Comparison of ENCODE assay signal across 19 mouse cellular contexts in genomic region chr15:81985267-81986161, GRCm38 (mm10). TPM values are rescaled to one million over a fixed set of nuclear protein-coding genes. Genes with fewer than 3 reads are reported as not detected.
A peak's percentile ranks its signal among the peaks of the same experiment; 100 is the strongest.
DNase-seq lines count a peak whose midpoint lies in the region; ATAC-seq and TF ChIP-seq lines count a peak whose summit lies in the region.
"Had no signal": no experiment of that assay in that cellular context is flagged by ENCODE, and none has a peak within 500 bp of the region (broad histone marks: within the 10 kb centered on the region; RNA-seq: fewer than 3 reads in every experiment).

No protein-coding gene starts in this region.

- H3K27me3 ChIP-seq in hindbrain, embryonic 10.5 days (ENCODE audit: insufficient read depth, poor library complexity, severe bottlenecking) = no peaks in the 10 kb centered on the region
- no peaks in the 10 kb centered on the region for H3K27me3 ChIP-seq in hindbrain, embryonic 12.5 days
- no peaks in the 10 kb centered on the region for H3K27me3 ChIP-seq in CH12.LX (replicated peaks)
- no peaks in the 10 kb centered on the region for H3K27me3 ChIP-seq in forebrain, embryonic 16.5 days (replicated peaks; ENCODE audit: control insufficient read depth, insufficient read depth, low read length)
- H3K27me3 ChIP-seq: limb, embryonic 15.5 days; neural tube, embryonic 15.5 days had no signal

- no peaks in the 10 kb centered on the region for H3K79me2 ChIP-seq in CH12.LX (replicated peaks; ENCODE audit: control insufficient read depth, extremely low read depth, insufficient read depth, poor library complexity, severe bottlenecking)

- 70% methylated on average over 2 of the region's 2 CpGs for WGBS in hindbrain, embryonic 10.5 days
- WGBS in hindbrain, embryonic 12.5 days = 53% methylated on average over 2 of the region's 2 CpGs
- whole genome bisulfite sequencing in forebrain, embryonic 16.5 days = 22% methylated on average over 2 of the region's 2 CpGs

- ATAC-seq in hindbrain, embryonic 12.5 days (ENCODE audit: low FRiP score) = no peak
- ATAC-seq in forebrain, embryonic 16.5 days = peak; percentile 18; the same call in 1 of the 2 replicates

- H3K9me3 ChIP-seq in hindbrain, embryonic 10.5 days = no peaks in the 10 kb centered on the region; the same call in 1 of the 2 replicates
- no peaks in the 10 kb centered on the region for H3K9me3 ChIP-seq in hindbrain, embryonic 12.5 days (replicated peaks)
- no peaks in the 10 kb centered on the region for H3K9me3 ChIP-seq in CH12.LX (replicated peaks; ENCODE audit: low read length)
- no peaks in the 10 kb centered on the region for H3K9me3 ChIP-seq in forebrain, embryonic 16.5 days (ENCODE audit: control insufficient read depth, low read length)
- H3K9me3 ChIP-seq: limb, embryonic 15.5 days; neural tube, embryonic 15.5 days had no signal

- no peak for TF ChIP-seq CTCF in CH12.LX (conservative IDR thresholded peaks at IDR 0.05 in 1 of 2, IDR thresholded peaks at IDR 0.05 in 1 of 2; ENCODE audit: low read depth in 2 of 2, low read length in 2 of 2)

- no peak for TF ChIP-seq RAD21 in CH12.LX (IDR thresholded peaks at IDR 0.05; ENCODE audit: low read depth, low read length)

- H3K9ac ChIP-seq in hindbrain, embryonic 12.5 days = no peak overlapping the region
- H3K9ac ChIP-seq in CH12.LX (ENCODE audit: insufficient read depth, low read depth) = no peak overlapping the region
- no peak overlapping the region for H3K9ac ChIP-seq in forebrain, embryonic 16.5 days (replicated peaks; ENCODE audit: low read depth, low read length)
- H3K9ac ChIP-seq: limb, embryonic 15.5 days; neural tube, embryonic 15.5 days had no signal

- H3K4me3 ChIP-seq in hindbrain, embryonic 10.5 days = no peak overlapping the region
- H3K4me3 ChIP-seq in hindbrain, embryonic 12.5 days = no peak overlapping the region
- no peak overlapping the region for H3K4me3 ChIP-seq in CH12.LX (replicated peaks in 1 of 3; ENCODE audit: low read depth in 2 of 3, low read length in 2 of 3, poor library complexity in 1 of 3)
- no peak overlapping the region for H3K4me3 ChIP-seq in forebrain, embryonic 16.5 days (replicated peaks; ENCODE audit: low read length)
- H3K4me3 ChIP-seq: limb, embryonic 15.5 days; neural tube, embryonic 15.5 days had no signal

- in situ Hi-C loops in CH12.LX (cut with MboI; ENCODE audit: low pct_ligation_motif_present, low pct_unique_long_range_greater_than_20kb, low sequenced_read_pairs) = no loop called here

- H3K36me3 ChIP-seq in hindbrain, embryonic 10.5 days = no peaks in the 10 kb centered on the region
- no peaks in the 10 kb centered on the region for H3K36me3 ChIP-seq in hindbrain, embryonic 12.5 days
- peaks cover 0 to under 1% of the 10 kb centered on the region in 2 experiments for H3K36me3 ChIP-seq in CH12.LX (replicated peaks in 1 of 2; ENCODE audit: control insufficient read depth in 1 of 2, insufficient read depth in 1 of 2, low read length in 1 of 2)
- H3K36me3 ChIP-seq in forebrain, embryonic 16.5 days (ENCODE audit: control insufficient read depth, insufficient read depth) = no peaks in the 10 kb centered on the region
- H3K36me3 ChIP-seq: limb, embryonic 15.5 days; neural tube, embryonic 15.5 days had no signal

- peak overlapping the region; percentile 64; the same call in 1 of the 2 replicates for H3K27ac ChIP-seq in hindbrain, embryonic 10.5 days
- no peak overlapping the region for H3K27ac ChIP-seq in hindbrain, embryonic 12.5 days
- H3K27ac ChIP-seq in CH12.LX (ENCODE audit: insufficient read depth, low read depth) = no peak overlapping the region
- H3K27ac ChIP-seq in forebrain, embryonic 16.5 days (ENCODE audit: low read length) = no peak overlapping the region; the same call in 1 of the 2 replicates
- H3K27ac ChIP-seq: limb, embryonic 15.5 days; neural tube, embryonic 15.5 days had no signal

- no peak overlapping the region for H3K4me2 ChIP-seq in hindbrain, embryonic 12.5 days (replicated peaks)
- no peak overlapping the region for H3K4me2 ChIP-seq in CH12.LX (ENCODE audit: insufficient read depth, low read depth, poor library complexity, severe bottlenecking)
- no peak overlapping the region for H3K4me2 ChIP-seq in forebrain, embryonic 16.5 days (ENCODE audit: low read length)
- H3K4me2 ChIP-seq: limb, embryonic 15.5 days; neural tube, embryonic 15.5 days had no signal

- no peak for TF ChIP-seq EP300 in CH12.LX (IDR thresholded peaks at IDR 0.05; ENCODE audit: low read length)

- no peak for TF ChIP-seq POLR2A in CH12.LX (IDR thresholded peaks at IDR 0.05; ENCODE audit: low read depth, low read length)

- dilution Hi-C loops in CH12.LX (cut with MboI; ENCODE audit: extremely low pct_ligation_motif_present, extremely low pct_unique_long_range_greater_than_20kb, low sequenced_read_pairs) = no loop called here

- peaks cover 18% of the 10 kb centered on the region for H3K4me1 ChIP-seq in hindbrain, embryonic 10.5 days (replicated peaks)
- H3K4me1 ChIP-seq in hindbrain, embryonic 12.5 days = peaks cover 5% of the 10 kb centered on the region; the same call in 1 of the 2 replicates
- peaks cover 0 to 15% of the 10 kb centered on the region in 2 experiments; a peak in 1 of 4 replicates for H3K4me1 ChIP-seq in CH12.LX (ENCODE audit: control insufficient read depth in 1 of 2, insufficient read depth in 2 of 2)
- peaks cover 6% of the 10 kb centered on the region; the same call in 1 of the 2 replicates for H3K4me1 ChIP-seq in forebrain, embryonic 16.5 days (replicated peaks; ENCODE audit: control insufficient read depth, insufficient read depth, low read length)
- H3K4me1 ChIP-seq: neural tube, embryonic 15.5 days had no signal

- DNase-seq in hindbrain, embryonic 10.5 days (ENCODE audit: low spot score) = peak; percentile 29
- DNase-seq in CH12.LX (ENCODE audit: extremely low read depth) = no peak
- DNase-seq in embryo, embryonic 10.5 days (ENCODE audit: low spot score) = peak; percentile 34
- DNase-seq in gastrocnemius, postnatal 4 days (ENCODE audit: low spot score in 2 of 2) = no peak
- no peak for DNase-seq in thymus, postnatal 25 days
- DNase-seq in frontal cortex, postnatal 14 days (ENCODE audit: low spot score in 2 of 2) = no peak
- DNase-seq: adrenal gland, postnatal 10 days; cerebellum, postnatal 25 days; kidney, adult 18-20 months; kidney, postnatal 4 days; lung, postnatal 10 days had no signal

TF ChIP-seq in CH12.LX, 34 proteins besides CTCF, POLR2A, EP300 and RAD21:
- no peak for TF ChIP-seq JUN (IDR thresholded peaks at IDR 0.05; ENCODE audit: insufficient read depth, low read depth, low read length)
- peak; percentile 25; the same call in 1 of the 2 replicates for TF ChIP-seq MXI1 (IDR thresholded peaks at IDR 0.05; ENCODE audit: low read depth, low read length)

RNA-seq across cellular contexts. Expression of gene Xrcc6, which starts 2.1 kb away (rescaled TPM):
- 62.1 and 75.1 TPM in 2 replicates for polyA plus RNA-seq in hindbrain, embryonic 10.5 days (2016; fragmentation: Nextera tagmentation; extraction: Ambion mirVana)
- polyA plus RNA-seq in hindbrain, embryonic 12.5 days (2016; fragmentation: Nextera tagmentation; extraction: Ambion mirVana) = 58.4 and 62.3 TPM in 2 replicates
- total RNA-seq in CH12.LX (2012; rRNA removed) = 67.3 and 80.0 TPM in 2 replicates
- total RNA-seq in CH12.LX (2014; rRNA removed) = 79.5 and 83.5 TPM in 2 replicates
- 80.8 and 94.0 TPM in 2 replicates for polyA plus RNA-seq in CH12.LX (2012; ENCODE audit: insufficient read length, low read depth)
- polyA plus RNA-seq in forebrain, embryonic 16.5 days (2015; fragmentation: Nextera tagmentation; extraction: Ambion mirVana) = 63.0 and 63.1 TPM in 2 replicates
- 10 to 100 TPM; 26.2 to 28.6 TPM for total RNA-seq in gastrocnemius, postnatal 4 days (2021)

RNA-seq across cellular contexts. Expression of gene 1700029P11Rik, which starts 5.2 kb away (rescaled TPM):
- not detected in 2 replicates for polyA plus RNA-seq in hindbrain, embryonic 10.5 days (2016; fragmentation: Nextera tagmentation; extraction: Ambion mirVana)
- polyA plus RNA-seq in hindbrain, embryonic 12.5 days (2016; fragmentation: Nextera tagmentation; extraction: Ambion mirVana) = not detected in 2 replicates
- total RNA-seq in CH12.LX (2012; rRNA removed) (not detected in 2 replicates), CH12.LX (2014; rRNA removed) (not detected in 2 replicates)
- not detected in 2 replicates for polyA plus RNA-seq in CH12.LX (2012; ENCODE audit: insufficient read length, low read depth)
- polyA plus RNA-seq in forebrain, embryonic 16.5 days (2015; fragmentation: Nextera tagmentation; extraction: Ambion mirVana) = not detected in 2 replicates
- total RNA-seq in gastrocnemius, postnatal 4 days (2021) = not detected
- total RNA-seq: adrenal gland, postnatal 10 days; granulocyte monocyte progenitor cell, adult 5-6 weeks; heart, postnatal 25 days; left cerebral cortex, adult 8-10 months had no signal
- polyA plus RNA-seq: C2C12; limb, embryonic 15.5 days; neural tube, embryonic 15.5 days had no signal

RNA-seq across cellular contexts. Expression of gene Pmm1, which starts 24.8 kb away (rescaled TPM):
- polyA plus RNA-seq in hindbrain, embryonic 10.5 days (2016; fragmentation: Nextera tagmentation; extraction: Ambion mirVana) = 37.3 and 39.0 TPM in 2 replicates
- polyA plus RNA-seq in hindbrain, embryonic 12.5 days (2016; fragmentation: Nextera tagmentation; extraction: Ambion mirVana) = 30.7 and 32.3 TPM in 2 replicates
- total RNA-seq in CH12.LX (2012; rRNA removed) = 120 and 128 TPM in 2 replicates
- total RNA-seq in CH12.LX (2014; rRNA removed) = 48.3 and 51.8 TPM in 2 replicates
- 140 and 153 TPM in 2 replicates for polyA plus RNA-seq in CH12.LX (2012; ENCODE audit: insufficient read length, low read depth)
- polyA plus RNA-seq in forebrain, embryonic 16.5 days (2015; fragmentation: Nextera tagmentation; extraction: Ambion mirVana) = 89.9 and 100 TPM in 2 replicates
- total RNA-seq in gastrocnemius, postnatal 4 days (2021) = 10 to 100 TPM; 20.3 to 21.6 TPM

RNA-seq across cellular contexts. Expression of gene Desi1, which starts 48.1 kb away (rescaled TPM):
- polyA plus RNA-seq in hindbrain, embryonic 10.5 days (2016; fragmentation: Nextera tagmentation; extraction: Ambion mirVana) = 36.4 and 39.7 TPM in 2 replicates
- 41.4 and 42.3 TPM in 2 replicates for polyA plus RNA-seq in hindbrain, embryonic 12.5 days (2016; fragmentation: Nextera tagmentation; extraction: Ambion mirVana)
- total RNA-seq in CH12.LX (2012; rRNA removed) (10.9 and 11.3 TPM in 2 replicates), CH12.LX (2014; rRNA removed) (7.6 and 10.0 TPM in 2 replicates)
- 39.2 and 47.3 TPM in 2 replicates for polyA plus RNA-seq in CH12.LX (2012; ENCODE audit: insufficient read length, low read depth)
- polyA plus RNA-seq in forebrain, embryonic 16.5 days (2015; fragmentation: Nextera tagmentation; extraction: Ambion mirVana) = 45.4 and 47.4 TPM in 2 replicates
- 10 to 100 TPM; 21.9 to 23.9 TPM for total RNA-seq in gastrocnemius, postnatal 4 days (2021)

RNA-seq across cellular contexts. Expression of gene Csdc2, which starts 49.0 kb away (rescaled TPM):
- 13.8 and 33.7 TPM in 2 replicates for polyA plus RNA-seq in hindbrain, embryonic 10.5 days (2016; fragmentation: Nextera tagmentation; extraction: Ambion mirVana)
- polyA plus RNA-seq in hindbrain, embryonic 12.5 days (2016; fragmentation: Nextera tagmentation; extraction: Ambion mirVana) = 48.0 and 57.1 TPM in 2 replicates
- total RNA-seq in CH12.LX (2012; rRNA removed) (0.08 and 0.13 TPM in 2 replicates), CH12.LX (2014; rRNA removed) (not detected in 2 replicates)
- 0.43 and 0.45 TPM in 2 replicates for polyA plus RNA-seq in CH12.LX (2012; ENCODE audit: insufficient read length, low read depth)
- 133 and 182 TPM in 2 replicates for polyA plus RNA-seq in forebrain, embryonic 16.5 days (2015; fragmentation: Nextera tagmentation; extraction: Ambion mirVana)
- 1 to 10 TPM; 9.1 to 9.4 TPM for total RNA-seq in gastrocnemius, postnatal 4 days (2021)
- total RNA-seq: granulocyte monocyte progenitor cell, adult 5-6 weeks had no signal

Comparison
In these comparisons a context has a peak if more than half of its experiments do, and no peak if none do; other contexts are left out.
1. DNase-seq: peak in hindbrain, embryonic 10.5 days (single experiment) and embryo, embryonic 10.5 days (single experiment); none in CH12.LX (single experiment), gastrocnemius, postnatal 4 days (0 of 2), thymus, postnatal 25 days (single experiment) and frontal cortex, postnatal 14 days (0 of 2).